Comparison of ENCODE assay signal across 9 mouse cellular contexts in the genomic region with DNA sequence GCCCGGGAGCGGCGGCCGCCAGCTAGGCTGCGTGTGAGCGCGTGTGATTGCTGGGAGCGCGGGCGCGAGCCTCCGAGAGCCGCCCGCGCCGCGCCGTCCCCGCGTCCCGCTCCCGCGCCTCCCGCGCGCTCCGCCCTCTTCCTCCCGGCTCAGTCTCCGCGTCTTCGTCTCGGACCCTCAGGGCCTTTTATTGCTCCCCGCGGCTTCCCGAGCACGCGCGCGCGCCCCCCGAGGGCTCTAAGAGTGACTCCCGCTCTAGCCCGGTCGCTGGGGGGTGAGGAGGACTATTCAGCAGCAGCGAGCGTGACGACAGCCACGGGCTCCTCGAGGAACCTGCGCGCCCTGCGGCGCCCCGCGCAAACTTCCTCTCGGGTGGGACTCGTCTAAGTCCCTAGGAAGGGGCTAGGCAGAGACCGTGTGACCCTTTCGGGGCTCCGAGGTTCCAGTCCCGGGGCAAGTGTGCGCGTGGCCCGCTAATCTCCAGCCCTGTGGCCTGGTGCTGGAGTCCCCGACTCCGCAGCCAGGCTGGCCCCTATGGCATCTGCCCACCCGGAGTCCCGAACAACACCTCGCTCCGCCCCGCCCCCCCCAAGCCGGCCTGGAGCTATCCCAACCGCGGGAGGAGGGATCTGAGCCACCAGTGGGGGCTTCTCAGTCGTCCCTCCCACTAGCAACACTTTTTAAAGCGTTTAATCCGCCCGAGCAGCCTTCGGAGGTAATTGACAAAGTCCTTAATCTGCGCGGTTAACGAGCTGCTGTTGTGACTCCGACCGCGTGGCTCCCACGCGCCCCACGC. TPM values are rescaled to one million over a fixed set of nuclear protein-coding genes. Genes with fewer than 3 reads are reported as not detected.
A peak's percentile ranks its signal among the peaks of the same experiment; 100 is the strongest.
DNase-seq lines count a peak whose midpoint lies in the region; ATAC-seq lines count a peak whose summit lies in the region.
"Had no signal": no experiment of that assay in that cellular context is flagged by ENCODE, and none has a peak within 500 bp of the region (broad histone marks: within the 10 kb centered on the region; RNA-seq: fewer than 3 reads in every experiment).

Gene Fibcd1, minus strand, starts transcription at position 110 of the 796 bp plus-strand sequence.

- H3K27me3 ChIP-seq in heart, embryonic 13.5 days (replicated peaks): peaks cover 77% of the 10 kb centered on the region
- H3K27me3 ChIP-seq in hindbrain, embryonic 16.5 days (replicated peaks; ENCODE audit: control insufficient read depth, insufficient read depth, low read length): peaks cover 27% of the 10 kb centered on the region
- peaks cover 69% of the 10 kb centered on the region for H3K27me3 ChIP-seq in midbrain, embryonic 12.5 days

- DNase-seq in heart, adult 11 months: no peak
- DNase-seq in CD4-positive helper T cell, adult 2 months (ENCODE audit: low read depth, low spot score): peak; percentile 46
- peak; percentile 41 to 53 for DNase-seq in thymus, postnatal 36 days
- DNase-seq in urinary bladder, postnatal 36 days (ENCODE audit: low spot score in 2 of 2): no peak

- no peak within 1 kb of the TSS for H3K27ac ChIP-seq in heart, embryonic 13.5 days (replicated peaks)
- no peak within 1 kb of the TSS for H3K27ac ChIP-seq in hindbrain, embryonic 16.5 days (ENCODE audit: low read depth, low read length)
- no peak within 1 kb of the TSS for H3K27ac ChIP-seq in midbrain, embryonic 12.5 days (replicated peaks)
- H3K27ac ChIP-seq: macrophage had no signal

- H3K4me1 ChIP-seq in heart, embryonic 13.5 days: peaks cover 26% of the 10 kb centered on the region
- peaks cover 24% of the 10 kb centered on the region for H3K4me1 ChIP-seq in hindbrain, embryonic 16.5 days (ENCODE audit: control insufficient read depth, insufficient read depth, low read depth, low read length)
- H3K4me1 ChIP-seq in midbrain, embryonic 12.5 days: peaks cover 37% of the 10 kb centered on the region

- no peak for ATAC-seq in heart, embryonic 13.5 days (ENCODE audit: extremely low read depth, insufficient number of reproducible peaks, low FRiP score, low TSS enrichment)
- ATAC-seq in common myeloid progenitor, adult 5-6 weeks (replicated peaks; ENCODE audit: low read depth, poor library complexity, severe bottlenecking): 0 out of 2 replicates have a peak, but pooled peaks have one; percentile 11
- ATAC-seq in hindbrain, embryonic 16.5 days: 0 out of 2 replicates have a peak, but pooled peaks have one; percentile 41
- no peak for ATAC-seq in midbrain, embryonic 12.5 days (ENCODE audit: low FRiP score, low read depth)

- H3K9me3 ChIP-seq in heart, embryonic 13.5 days: no peaks in the 10 kb centered on the region
- no peaks in the 10 kb centered on the region for H3K9me3 ChIP-seq in hindbrain, embryonic 16.5 days (ENCODE audit: control insufficient read depth, low read length)
- no peaks in the 10 kb centered on the region for H3K9me3 ChIP-seq in midbrain, embryonic 12.5 days

- H3K4me3 ChIP-seq in heart, embryonic 13.5 days: peak within 1 kb of the TSS; percentile 60
- peak within 1 kb of the TSS; percentile 64 for H3K4me3 ChIP-seq in hindbrain, embryonic 16.5 days (ENCODE audit: low read length)
- peak within 1 kb of the TSS; percentile 54 for H3K4me3 ChIP-seq in midbrain, embryonic 12.5 days

- peak within 1 kb of the TSS; percentile 73 for H3K9ac ChIP-seq in heart, embryonic 13.5 days
- H3K9ac ChIP-seq in hindbrain, embryonic 16.5 days (ENCODE audit: low read depth, low read length): peak within 1 kb of the TSS; percentile 74
- H3K9ac ChIP-seq in midbrain, embryonic 12.5 days (replicated peaks): peak within 1 kb of the TSS; percentile 59

- peak within 1 kb of the TSS; percentile 84 for H3K4me2 ChIP-seq in heart, embryonic 13.5 days
- peak within 1 kb of the TSS; percentile 99 for H3K4me2 ChIP-seq in hindbrain, embryonic 16.5 days (ENCODE audit: low read length)
- peak within 1 kb of the TSS; percentile 91 for H3K4me2 ChIP-seq in midbrain, embryonic 12.5 days (replicated peaks)

- WGBS in heart, embryonic 13.5 days: under 1% methylated on average over 88 of the region's 88 CpGs
- WGBS in hindbrain, embryonic 16.5 days: under 1% methylated on average over 67 of the region's 88 CpGs
- under 1% methylated on average over 81 of the region's 88 CpGs for WGBS in midbrain, embryonic 12.5 days

- H3K36me3 ChIP-seq in heart, embryonic 13.5 days: no peaks in the 10 kb centered on the region
- no peaks in the 10 kb centered on the region for H3K36me3 ChIP-seq in hindbrain, embryonic 16.5 days (ENCODE audit: control insufficient read depth, insufficient read depth, low read length)
- H3K36me3 ChIP-seq in midbrain, embryonic 12.5 days: no peaks in the 10 kb centered on the region

RNA-seq across cellular contexts. Expression of gene Fibcd1, which starts in this region (rescaled TPM):
- 0.08 TPM in 1 of 2 replicates, not detected in the other for polyA plus RNA-seq in heart, embryonic 13.5 days (2015; fragmentation: Nextera tagmentation; extraction: Ambion mirVana)
- not detected in 2 replicates for total RNA-seq in common myeloid progenitor, adult 5-6 weeks (2017)
- 7.1 and 8.6 TPM in 2 replicates for polyA plus RNA-seq in hindbrain, embryonic 16.5 days (2015; fragmentation: Nextera tagmentation; extraction: Ambion mirVana)
- polyA plus RNA-seq in midbrain, embryonic 12.5 days (2016; fragmentation: Nextera tagmentation; extraction: Ambion mirVana): 5.3 and 6.9 TPM in 2 replicates
- polyA plus RNA-seq: macrophage had no signal

Comparison
In these comparisons a context has a peak if more than half of its experiments do, and no peak if none do; other contexts are left out.
1. Peak in ATAC-seq in common myeloid progenitor, adult 5-6 weeks; RNA of the gene not detected or under 1 TPM.
2. DNase-seq: peak in CD4-positive helper T cell, adult 2 months (single experiment) and thymus, postnatal 36 days (2 of 2); none in heart, adult 11 months (single experiment) and urinary bladder, postnatal 36 days (0 of 2).
3. Peak in every context shown above with its lines, with median percentiles within 50 percentile points of each other: H3K4me2 ChIP-seq, H3K4me3 ChIP-seq and H3K9ac ChIP-seq.